Mouse (Mus musculus) liver, embryonic 14.5 days (tissue): Measurements from ENCODE around the gene Popdc2.

ENCODE experiments used
- CTCF ChIP-seq: IDR thresholded peaks from 2 replicates; pipeline ENCODE4 v1.5.1; 2016; ENCODE audit warnings: antibody characterized with exemption, low read depth, control low read depth
- EP300 ChIP-seq: IDR thresholded peaks from 2 replicates; pipeline ENCODE4 v1.6.1; 2016; ENCODE audit warnings: antibody characterized with exemption, low read depth

DNA sequence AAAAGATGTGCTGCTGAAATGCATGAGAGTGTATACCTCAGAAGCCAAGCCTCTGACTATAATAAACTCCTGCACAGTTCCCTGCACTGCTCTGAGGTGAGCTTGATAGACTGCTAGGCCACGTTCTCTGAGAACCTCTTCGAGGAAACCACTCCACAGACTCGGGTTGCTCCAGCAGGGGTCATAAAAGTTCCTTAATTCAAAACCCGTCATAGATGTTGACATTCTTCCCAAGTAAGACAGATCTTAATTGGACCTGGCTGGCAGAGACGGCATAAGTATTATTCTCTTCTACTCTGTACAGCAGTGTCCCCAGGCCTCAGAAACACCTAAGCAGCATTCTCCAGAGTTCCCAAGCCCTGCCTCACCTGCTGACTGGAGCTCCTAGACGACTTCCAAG is 11.1 kb upstream of the Popdc2 start:
- no peak for TF ChIP-seq CTCF
- TF ChIP-seq EP300: no peak
